Mouse (Mus musculus) gastrocnemius, postnatal 25 days (tissue): ENCODE data around the gene Med12. TPM values are rescaled to one million over a fixed set of nuclear protein-coding genes. Genes with fewer than 3 reads are reported as not detected.
"Not testable (repeated sequence)": the region's sequence is repeated elsewhere in the genome, so short reads cannot be mapped to it uniquely, and the experiment has no call there.

Experiments used
- DNase-seq: peaks from one replicate; pipeline ENCODE4 v3.0.0; 2022
- total RNA-seq, 2 experiments: library from RNA; stranded (reverse); gene quantifications; 1 replicate in 1 of 2; 2 replicates in 1 of 2; pipeline ENCODE4 v1.2.3; 2021

Med12 gene
- total RNA-seq, 2 experiments from 2014 or later, result 15.4 to 15.6 TPM

GRCm38 (mm10) chrX:101299473-101300426 is 25.9 kb downstream of the Med12 start:
- no peak for DNase-seq

DNA sequence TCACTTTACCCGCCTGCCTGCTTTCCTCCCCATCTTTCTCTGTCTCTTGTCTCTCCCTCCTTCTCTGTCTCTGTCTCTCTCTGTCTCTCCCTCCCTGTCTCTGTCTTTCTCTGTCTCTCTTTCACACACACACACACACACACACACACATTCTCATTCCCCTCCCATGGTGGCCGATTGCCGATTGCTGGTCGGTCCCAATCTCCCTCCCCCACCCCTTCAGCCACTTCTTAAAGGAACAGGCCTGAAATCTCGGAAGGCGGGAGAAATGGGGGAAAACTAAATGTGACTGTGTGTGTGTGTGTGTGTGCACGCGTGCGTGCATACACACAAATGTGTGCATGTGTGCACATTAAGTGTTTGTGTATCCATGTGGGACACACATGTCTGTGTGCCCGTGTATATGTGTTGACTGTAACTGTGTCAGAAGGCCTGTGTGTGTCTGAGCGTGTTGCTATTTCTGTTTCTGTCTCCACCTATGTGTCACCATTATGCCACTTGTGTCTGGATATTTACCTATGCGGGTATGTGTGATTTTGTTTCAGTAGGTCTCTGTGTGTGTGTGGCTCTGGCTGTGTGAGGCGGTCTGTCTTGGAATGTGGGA is 26.7 kb downstream of the Med12 start:
- DNase-seq, result no peak

- DNase-seq, result no peak
Measured at GRCm38 (mm10) chrX:101301654-101302053, 27.8 kb downstream of the Med12 start.

DNA sequence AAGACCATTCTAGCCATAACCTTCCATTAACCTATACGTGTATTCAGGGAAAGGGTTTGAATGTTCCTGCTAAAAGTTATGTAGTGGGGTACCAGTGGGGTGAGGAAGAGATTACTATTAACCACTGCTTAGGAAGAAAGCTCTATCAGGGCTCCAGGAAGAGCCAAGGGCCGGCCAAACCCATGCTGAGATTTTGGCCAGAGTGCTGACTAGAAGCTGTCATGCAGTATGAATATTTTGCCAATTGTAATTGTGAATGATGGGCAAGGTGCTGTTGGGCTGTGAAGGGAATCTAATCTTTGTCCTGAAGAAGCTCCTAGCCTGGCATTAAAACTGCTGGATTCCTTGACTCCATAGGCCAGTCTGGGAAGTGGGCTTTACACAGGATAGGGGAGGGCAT is 30.8 kb downstream of the Med12 start:
- DNase-seq, result no peak

GRCm38 (mm10) chrX:101309299-101309698 is 35.5 kb downstream of the Med12 start:
- no peak for DNase-seq

- DNase-seq, result no peak
Measured at GRCm38 (mm10) chrX:101313625-101314359, 40.0 kb downstream of the Med12 start.

DNA sequence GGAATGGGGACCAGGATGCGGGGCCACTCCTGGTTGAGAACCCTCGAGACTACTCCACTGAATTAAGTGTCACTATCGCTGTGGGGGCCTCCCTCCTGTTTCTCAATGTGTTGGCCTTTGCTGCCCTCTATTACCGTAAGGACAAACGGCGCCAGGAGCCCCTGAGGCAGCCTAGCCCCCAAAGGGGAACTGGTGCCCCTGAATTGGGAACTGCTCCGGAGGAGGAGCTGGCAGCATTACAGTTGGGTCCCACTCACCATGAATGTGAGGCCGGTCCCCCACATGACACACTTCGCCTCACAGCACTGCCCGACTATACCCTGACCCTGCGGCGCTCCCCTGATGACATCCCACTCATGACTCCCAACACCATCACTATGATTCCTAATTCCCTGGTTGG is 45.9 kb downstream of the Med12 start:
- no peak for DNase-seq

- no peak for DNase-seq
Measured at GRCm38 (mm10) chrX:101325989-101326899, 52.4 kb downstream of the Med12 start.

DNA sequence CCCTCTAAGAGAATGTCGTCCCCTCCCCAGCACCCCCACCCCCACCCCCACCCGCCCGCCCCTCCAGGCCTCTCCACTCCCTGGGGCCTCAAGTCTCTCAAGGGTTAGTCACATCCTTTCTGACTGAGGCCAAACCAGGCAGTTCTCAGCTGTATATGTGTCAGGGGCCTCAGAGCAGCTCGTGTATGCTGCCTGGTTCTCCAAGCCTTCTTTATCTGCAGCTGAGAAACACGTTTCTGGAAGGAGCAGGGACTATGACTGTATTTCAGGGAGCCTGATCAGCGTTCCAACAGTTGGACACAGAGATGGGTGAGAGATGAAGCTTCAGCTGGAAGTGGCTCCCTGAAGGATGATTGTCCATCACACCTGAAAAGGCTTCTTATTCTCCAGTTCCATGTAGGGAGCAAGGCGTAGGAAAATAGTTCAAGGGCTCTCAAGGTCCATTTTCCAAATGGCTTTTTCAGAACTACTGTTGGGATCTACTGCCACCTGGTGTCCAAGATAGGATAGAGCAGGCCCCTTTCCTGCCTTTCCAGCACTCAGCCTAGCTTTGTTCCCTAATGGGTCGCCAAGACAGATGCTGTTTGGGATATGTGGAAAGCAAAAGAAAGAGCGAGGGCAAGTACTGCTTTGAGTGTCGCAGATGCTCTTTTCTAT is 55.7 kb downstream of the Med12 start:
- peak; percentile 31 for DNase-seq

DNA sequence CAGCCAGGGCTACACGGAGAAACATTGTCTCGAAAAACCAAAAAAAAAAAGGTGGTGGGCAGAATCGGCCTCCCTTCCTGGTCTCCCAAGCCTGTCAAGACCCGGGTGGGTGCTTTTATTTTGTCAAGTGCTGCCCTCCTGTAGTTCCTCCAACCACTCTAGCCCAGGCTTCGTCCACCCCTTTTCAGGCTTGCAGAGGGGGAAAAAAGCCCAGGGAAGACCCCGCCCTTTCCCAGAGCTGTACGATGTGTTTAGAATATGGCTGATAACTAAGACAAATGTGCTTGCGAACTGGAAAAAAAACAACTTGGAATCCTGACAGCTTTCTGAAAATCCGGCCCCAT is 58.2 kb downstream of the Med12 start:
- no peak for DNase-seq

GRCm38 (mm10) chrX:101332375-101333211 is 58.8 kb downstream of the Med12 start:
- peak; percentile 90 for DNase-seq

GRCm38 (mm10) chrX:101334606-101335005 is 60.8 kb downstream of the Med12 start:
- DNase-seq, result no peak

- no peak for DNase-seq
Measured at GRCm38 (mm10) chrX:101338666-101339065, 64.8 kb downstream of the Med12 start.

DNA sequence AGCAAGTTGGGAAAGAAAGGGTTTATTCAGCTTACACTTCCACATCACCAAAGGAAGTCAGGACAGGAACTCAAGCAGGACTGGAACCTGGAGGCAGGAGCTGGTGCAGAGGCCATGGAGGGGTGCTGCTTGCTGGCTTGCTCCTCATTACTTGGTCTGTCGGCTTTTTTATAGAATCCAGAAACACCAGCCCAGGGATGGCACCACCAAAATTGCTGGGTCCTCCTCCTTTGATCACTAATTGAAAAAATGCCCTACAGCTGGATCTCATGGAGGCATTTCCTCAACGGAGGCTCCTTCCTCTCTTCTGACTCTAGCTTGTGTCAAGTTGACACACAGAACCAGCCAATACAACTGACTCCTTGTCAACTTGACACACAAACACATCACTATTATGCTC is 69.0 kb downstream of the Med12 start:
- not testable (repeated sequence) for DNase-seq

GRCm38 (mm10) chrX:101345456-101345855 is 71.6 kb downstream of the Med12 start:
- no peak for DNase-seq

DNA sequence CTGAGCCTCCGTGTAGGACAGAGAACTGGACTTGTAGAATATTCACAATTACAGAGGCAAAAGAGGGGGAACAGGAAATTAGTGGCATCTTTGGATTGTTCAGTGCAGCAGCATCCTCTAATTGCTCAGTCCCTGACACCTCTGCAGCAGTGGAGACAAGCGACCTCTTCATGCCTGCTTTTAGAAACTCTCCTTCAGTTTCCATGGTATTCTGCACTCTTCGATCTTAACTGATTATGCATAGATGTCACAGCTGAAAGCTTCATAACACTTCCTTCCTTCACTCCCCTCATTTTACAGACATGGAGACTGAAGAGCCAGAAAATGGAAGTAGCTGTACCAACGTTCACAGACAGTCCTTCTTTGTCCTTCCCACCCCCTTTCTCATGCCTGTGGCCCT is 72.6 kb downstream of the Med12 start:
- DNase-seq, result no peak
